Mouse (Mus musculus) bone marrow, adult 2 months (tissue): Measurements from ENCODE around the gene Dennd1a. TPM values are rescaled to one million over a fixed set of nuclear protein-coding genes. Genes with fewer than 3 reads are reported as not detected.

ENCODE experiments used
- H3K27ac ChIP-seq: fragments of 200-500 bp; 2 replicates; pipeline ENCODE4 v1.5.1; 2012; ENCODE audit warnings: low read depth, mild to moderate bottlenecking, control low read depth, inconsistent platforms, low read length; ENCODE audit not compliant: control insufficient read depth, poor library complexity, insufficient read depth
- H3K4me1 ChIP-seq: fragments of 200-500 bp; 2 replicates; pipeline ENCODE4 v1.6.1; 2011; ENCODE audit warnings: low read length; ENCODE audit not compliant: control insufficient read depth, insufficient read depth
- H3K4me3 ChIP-seq: fragments of 200-500 bp; replicated peaks from 2 replicates; pipeline ENCODE3; 2011; ENCODE audit warnings: mild to moderate bottlenecking, low read depth, low read length, control low read depth; ENCODE audit not compliant: control insufficient read depth
- CTCF ChIP-seq: fragments of 200-500 bp; IDR thresholded peaks from 2 replicates; pipeline ENCODE4 v1.5.1; 2011; ENCODE audit warnings: low read length, control low read depth; ENCODE audit not compliant: control insufficient read depth, insufficient read depth
- POLR2A ChIP-seq: fragments of 200-500 bp; IDR thresholded peaks from 2 replicates; pipeline ENCODE4 v1.6.1; 2011; ENCODE audit warnings: low read depth, mild to moderate bottlenecking, control low read depth, low read length, borderline replicate concordance; ENCODE audit not compliant: control insufficient read depth
- WGBS: fragments of 180-500 bp; shearing (Covaris S2); methylation state at CpG from one replicate; pipeline ENCODE4 v1.1.7; 2018; 5-methylcytosine and 5-hydroxymethylcytosine counted together
- polyA plus RNA-seq: library from polyadenylated mRNA; stranded (reverse); fragments of >200 nt; gene quantifications from 2 replicates; pipeline ENCODE4 v1.2.4, GENCODE M21; 2011; ENCODE audit warnings: low replicate concordance; ENCODE audit not compliant: missing spikeins, insufficient read depth, insufficient read length

The Dennd1a gene
- polyA plus RNA-seq, 1 experiment = 22.9 TPM

DNA sequence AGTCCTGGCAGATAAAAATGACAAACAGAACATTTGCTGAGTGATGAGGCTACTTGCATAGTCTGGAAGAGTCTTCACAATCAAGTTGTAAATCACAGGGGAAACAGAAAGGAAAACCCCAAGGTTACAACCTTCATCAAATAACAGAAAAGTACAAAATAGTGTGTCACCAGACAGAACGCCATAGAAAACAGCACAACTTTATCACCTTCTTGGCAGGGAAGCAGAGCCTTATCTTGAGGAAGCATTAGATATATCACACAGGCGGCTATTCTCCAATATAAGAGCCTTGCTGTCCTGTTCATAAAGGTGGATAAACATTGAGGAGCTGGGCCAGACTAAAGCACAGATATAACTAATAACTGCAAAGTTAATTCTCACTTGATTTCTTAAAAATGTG lies 225.7 kb downstream of the Dennd1a start:
- H3K27ac ChIP-seq = no peak overlapping the region
- no peak for TF ChIP-seq CTCF
- TF ChIP-seq POLR2A = no peak
- H3K4me3 ChIP-seq = no peak overlapping the region
- H3K4me1 ChIP-seq = no peaks in the 10 kb centered on the region
- WGBS = 46% methylated on average over 2 of the region's 2 CpGs

GRCm38 (mm10) chr2:38052440-38052839 lies 234.8 kb downstream of the Dennd1a start:
- Histone ChIP-seq H3K4me3 (no peak overlapping the region), H3K27ac (no peak overlapping the region), H3K4me1 (no peaks in the 10 kb centered on the region)
- no peak for TF ChIP-seq CTCF
- TF ChIP-seq POLR2A = no peak
- WGBS = 78% methylated on average over 3 of the region's 3 CpGs

- H3K4me1 ChIP-seq = no peaks in the 10 kb centered on the region
- 55% methylated on average over 1 of the region's 1 CpGs for WGBS
- no peak overlapping the region for H3K27ac ChIP-seq
- TF ChIP-seq POLR2A = no peak
- TF ChIP-seq CTCF = no peak
- H3K4me3 ChIP-seq = no peak overlapping the region
Measured at GRCm38 (mm10) chr2:38051485-38052085, 235.6 kb downstream of the Dennd1a start.

DNA sequence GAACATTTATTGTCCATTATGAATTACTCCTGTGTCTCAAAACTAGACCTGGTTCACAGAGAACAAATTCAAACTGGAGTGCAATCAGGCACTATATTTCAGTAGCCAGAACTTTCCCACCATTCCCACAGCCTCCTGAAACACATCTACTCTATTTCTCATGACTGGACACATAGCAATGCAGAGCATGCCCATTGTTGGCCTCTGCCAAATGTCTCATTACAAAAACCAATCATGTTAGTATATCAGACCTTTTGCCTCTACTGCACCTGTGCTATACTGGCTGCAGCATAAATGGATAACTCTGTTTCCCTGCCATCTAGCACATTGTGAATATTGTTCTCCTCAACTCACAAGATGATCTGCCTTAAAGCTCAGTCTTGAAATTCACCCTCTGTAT lies 238.2 kb downstream of the Dennd1a start:
- no peaks in the 10 kb centered on the region for H3K4me1 ChIP-seq
- TF ChIP-seq POLR2A = no peak
- TF ChIP-seq CTCF = no peak
- H3K4me3 ChIP-seq = no peak overlapping the region
- no peak overlapping the region for H3K27ac ChIP-seq

DNA sequence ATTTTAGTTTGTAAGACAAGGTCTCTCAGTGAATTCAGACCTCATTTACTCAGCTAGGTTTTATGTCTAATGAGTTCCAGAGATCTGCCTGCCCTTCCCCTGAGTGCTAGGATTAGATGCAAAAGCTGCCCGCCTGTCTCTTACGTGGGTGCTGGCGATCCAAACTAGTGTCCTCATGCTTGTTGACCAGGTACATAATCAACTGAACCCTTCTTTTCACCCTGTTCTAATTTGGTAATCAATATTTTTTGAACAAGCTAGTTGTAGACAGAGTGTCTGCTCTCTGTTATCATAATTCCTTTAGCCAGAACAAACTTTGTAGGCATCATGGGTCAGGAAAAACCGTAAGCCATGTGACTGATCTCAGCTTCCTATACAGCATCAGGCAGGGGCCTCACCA lies 241.9 kb downstream of the Dennd1a start:
- Histone ChIP-seq H3K4me1 (no peaks in the 10 kb centered on the region), H3K4me3 (no peak overlapping the region), H3K27ac (no peak overlapping the region)
- TF ChIP-seq CTCF (no peak), POLR2A (no peak)
- WGBS = 89% methylated on average over 4 of the region's 4 CpGs

GRCm38 (mm10) chr2:38040845-38041244 lies 246.3 kb downstream of the Dennd1a start:
- H3K4me1 ChIP-seq = no peaks in the 10 kb centered on the region
- TF ChIP-seq CTCF = no peak
- TF ChIP-seq POLR2A = no peak
- no peak overlapping the region for H3K27ac ChIP-seq
- 82% methylated on average over 3 of the region's 3 CpGs for WGBS
- H3K4me3 ChIP-seq = no peak overlapping the region

DNA sequence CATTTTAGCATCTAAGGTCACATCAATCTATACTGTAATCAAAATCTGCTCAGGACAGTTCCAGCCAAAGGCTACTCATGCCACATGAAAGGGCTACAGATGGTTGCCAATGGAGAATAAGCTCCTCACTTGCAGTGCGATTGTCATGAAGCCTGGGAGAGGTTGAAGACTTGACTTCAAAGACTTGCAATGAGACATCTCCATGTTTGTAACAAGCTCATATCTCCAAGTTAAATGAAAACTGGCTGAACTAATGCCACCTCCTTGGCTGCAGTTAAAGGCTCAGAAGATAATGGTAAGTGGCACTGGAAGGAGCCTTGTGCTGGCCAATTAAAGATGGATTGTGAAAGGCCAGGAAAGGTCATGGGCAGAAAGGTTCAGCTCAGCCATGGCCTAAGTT lies 247.6 kb downstream of the Dennd1a start:
- 97% methylated on average over 1 of the region's 1 CpGs for WGBS
- TF ChIP-seq POLR2A = no peak
- no peak for TF ChIP-seq CTCF
- no peak overlapping the region for H3K4me3 ChIP-seq
- no peaks in the 10 kb centered on the region for H3K4me1 ChIP-seq
- no peak overlapping the region for H3K27ac ChIP-seq

DNA sequence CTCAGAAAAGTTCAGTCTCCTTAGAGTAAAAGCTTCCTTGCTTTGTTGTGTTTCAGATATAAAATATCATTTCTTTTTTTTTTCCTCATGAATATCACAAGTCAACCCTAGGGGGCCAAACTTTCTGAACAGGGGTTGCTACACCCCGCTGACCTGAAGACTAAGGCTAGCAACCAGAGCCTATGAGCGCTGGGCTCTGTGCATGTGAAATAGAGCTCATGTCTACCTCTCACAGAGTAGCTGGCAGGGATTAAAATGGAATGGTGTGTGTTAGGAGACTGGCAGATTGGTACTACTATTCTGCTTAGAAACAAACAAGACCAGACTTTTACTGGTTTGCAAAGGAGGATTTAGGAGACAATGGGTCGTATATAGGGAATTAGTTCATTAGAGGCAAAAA lies 258.9 kb downstream of the Dennd1a start:
- WGBS = 84% methylated on average over 3 of the region's 3 CpGs
- Histone ChIP-seq H3K4me3 (no peak overlapping the region), H3K4me1 (no peaks in the 10 kb centered on the region), H3K27ac (no peak overlapping the region)
- TF ChIP-seq POLR2A (no peak), CTCF (no peak)

- TF ChIP-seq CTCF = no peak
- 87% methylated on average over 6 of the region's 6 CpGs for WGBS
- H3K4me1 ChIP-seq = no peaks in the 10 kb centered on the region
- no peak overlapping the region for H3K27ac ChIP-seq
- no peak overlapping the region for H3K4me3 ChIP-seq
Measured at GRCm38 (mm10) chr2:38025615-38026014, 261.6 kb downstream of the Dennd1a start.
